Mouse (Mus musculus) midbrain, postnatal 0 days (tissue): Measurements from ENCODE around the gene Cbln1. TPM values are rescaled to one million over a fixed set of nuclear protein-coding genes. Genes with fewer than 3 reads are reported as not detected.

Experiments
- ATAC-seq: fragments of 200-750 bp; cut with Nextera tagmentation; 2 replicates; pipeline ENCODE4 v1.8.0; 2017; ENCODE audit warnings: moderate number of reproducible peaks, mild to moderate bottlenecking, moderate TSS enrichment, moderate library complexity; ENCODE audit not compliant: low FRiP score
- DNase-seq: peaks from one replicate; pipeline ENCODE4 v3.0.0-alpha.2; 2015; ENCODE audit warnings: low spot score
- H3K27ac ChIP-seq: fragments of 300-500 bp; sonication (generic); 2 replicates; pipeline ENCODE4 v1.5.1; 2014; ENCODE audit warnings: low read depth, mild to moderate bottlenecking, low read length, mixed read lengths
- H3K27me3 ChIP-seq: fragments of 300-500 bp; sonication (generic); 2 replicates; pipeline ENCODE4 v1.6.1; 2014; ENCODE audit warnings: low read length, control low read depth, mixed read lengths; ENCODE audit not compliant: insufficient read depth
- H3K36me3 ChIP-seq: fragments of 300-500 bp; sonication (generic); 2 replicates; pipeline ENCODE4 v1.6.1; 2014; ENCODE audit warnings: low read length, control low read depth, mixed read lengths; ENCODE audit not compliant: insufficient read depth
- H3K4me1 ChIP-seq: fragments of 300-500 bp; sonication (generic); 2 replicates; pipeline ENCODE4 v1.6.1; 2014; ENCODE audit warnings: mild to moderate bottlenecking, control low read depth, antibody characterized with exemption, low read length, mixed read lengths; ENCODE audit not compliant: insufficient read depth
- H3K4me2 ChIP-seq: fragments of 300-500 bp; sonication (generic); 2 replicates; pipeline ENCODE4 v1.6.1; 2014; ENCODE audit warnings: low read depth, mild to moderate bottlenecking, low read length, mixed read lengths; ENCODE audit not compliant: poor library complexity, severe bottlenecking
- H3K4me3 ChIP-seq: fragments of 300-500 bp; sonication (generic); 2 replicates; pipeline ENCODE4 v1.5.1; 2014; ENCODE audit warnings: low read depth, mild to moderate bottlenecking, low read length, moderate library complexity
- H3K9ac ChIP-seq: fragments of 300-500 bp; sonication (generic); replicated peaks from 2 replicates; pipeline ENCODE4 v1.6.1; 2014; ENCODE audit warnings: mild to moderate bottlenecking, low read length, moderate library complexity, mixed read lengths; ENCODE audit not compliant: poor library complexity, severe bottlenecking
- H3K9me3 ChIP-seq: fragments of 300-500 bp; sonication (generic); 2 replicates; pipeline ENCODE4 v1.6.1; 2016; ENCODE audit warnings: low read length, control low read depth
- CTCF ChIP-seq: IDR thresholded peaks from 2 replicates; pipeline ENCODE4 v1.5.1; 2016; ENCODE audit warnings: antibody characterized with exemption, mild to moderate bottlenecking
- WGBS: fragments of 180-500 bp; shearing (Covaris S2); extraction: QIAGEN DNeasy Blood & Tissue Kit; methylation state at CpG from one replicate; pipeline ENCODE4 v1.1.7; 2014; 5-methylcytosine and 5-hydroxymethylcytosine counted together
- polyA plus RNA-seq: library from polyadenylated mRNA; unstranded; fragments of >200 nt; fragmentation: Nextera tagmentation; extraction: Ambion mirVana; gene quantifications from 2 replicates; pipeline ENCODE4 v1.2.1, GENCODE M21; 2015
- total RNA-seq: library from RNA; depleted of rRNA; stranded (reverse); fragments of >200 nt; gene quantifications from 2 replicates; pipeline ENCODE4 v1.2.3, GENCODE M21; 2014

Cbln1 gene
- total and polyA plus RNA-seq, 2 experiments from 2014 or later: 24.0 to 77.3 TPM

- Histone ChIP-seq H3K4me1 (peaks cover 11% of the 10 kb centered on the region), H3K9me3 (no peaks in the 10 kb centered on the region), H3K27me3 (peaks cover 52% of the 10 kb centered on the region), H3K36me3 (no peaks in the 10 kb centered on the region), H3K4me3 (peak overlapping the region; percentile 58), H3K4me2 (peak overlapping the region; percentile 91), H3K27ac (no peak overlapping the region), H3K9ac (no peak overlapping the region)
- TF ChIP-seq CTCF: no peak
- no peak for ATAC-seq
- 0% methylated on average over 30 of the region's 30 CpGs for WGBS
- DNase-seq: no peak
Observed at GRCm38 (mm10) chr8:87473314-87473713, 905 bp upstream of the Cbln1 start.

DNA sequence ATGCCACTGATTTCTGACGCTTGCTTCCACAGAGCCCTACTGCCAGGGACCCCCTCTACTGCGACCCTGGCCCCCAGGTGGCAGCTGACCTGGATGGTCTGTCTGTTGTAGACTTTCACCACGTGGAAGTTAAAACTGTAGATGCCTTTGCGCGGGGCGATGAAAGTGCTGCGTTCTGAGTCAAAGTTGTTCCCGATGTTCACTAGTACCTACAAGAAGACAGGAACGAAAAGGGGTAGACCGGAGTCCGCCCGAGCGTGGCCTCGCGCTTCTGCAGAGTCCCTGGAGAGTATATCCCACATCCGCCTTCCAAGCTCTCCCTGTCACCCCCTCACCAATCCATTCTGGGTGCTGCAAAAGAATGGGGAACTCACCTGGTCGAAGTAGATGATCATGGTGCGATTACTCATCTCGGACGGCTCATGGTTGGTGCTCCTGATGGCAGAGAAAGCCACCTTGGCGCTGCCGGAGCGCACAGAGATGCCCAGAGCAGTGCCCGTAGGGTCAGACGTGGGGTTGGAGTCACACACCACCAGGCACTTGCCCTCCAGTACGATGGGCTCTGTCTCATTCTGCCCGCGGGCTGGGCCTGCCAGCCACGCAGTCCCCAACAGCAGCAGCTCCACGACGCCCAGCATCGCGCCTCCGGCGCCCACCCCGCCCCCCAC, 672 bp downstream of the Cbln1 start:
- ATAC-seq: peak; percentile 17; the same call in 1 of the 2 replicates
- 0 out of 2 replicates have a peak overlapping the region, but pooled peaks have one; percentile 47 for H3K27ac ChIP-seq
- WGBS: under 1% methylated on average over 35 of the region's 36 CpGs

DNA sequence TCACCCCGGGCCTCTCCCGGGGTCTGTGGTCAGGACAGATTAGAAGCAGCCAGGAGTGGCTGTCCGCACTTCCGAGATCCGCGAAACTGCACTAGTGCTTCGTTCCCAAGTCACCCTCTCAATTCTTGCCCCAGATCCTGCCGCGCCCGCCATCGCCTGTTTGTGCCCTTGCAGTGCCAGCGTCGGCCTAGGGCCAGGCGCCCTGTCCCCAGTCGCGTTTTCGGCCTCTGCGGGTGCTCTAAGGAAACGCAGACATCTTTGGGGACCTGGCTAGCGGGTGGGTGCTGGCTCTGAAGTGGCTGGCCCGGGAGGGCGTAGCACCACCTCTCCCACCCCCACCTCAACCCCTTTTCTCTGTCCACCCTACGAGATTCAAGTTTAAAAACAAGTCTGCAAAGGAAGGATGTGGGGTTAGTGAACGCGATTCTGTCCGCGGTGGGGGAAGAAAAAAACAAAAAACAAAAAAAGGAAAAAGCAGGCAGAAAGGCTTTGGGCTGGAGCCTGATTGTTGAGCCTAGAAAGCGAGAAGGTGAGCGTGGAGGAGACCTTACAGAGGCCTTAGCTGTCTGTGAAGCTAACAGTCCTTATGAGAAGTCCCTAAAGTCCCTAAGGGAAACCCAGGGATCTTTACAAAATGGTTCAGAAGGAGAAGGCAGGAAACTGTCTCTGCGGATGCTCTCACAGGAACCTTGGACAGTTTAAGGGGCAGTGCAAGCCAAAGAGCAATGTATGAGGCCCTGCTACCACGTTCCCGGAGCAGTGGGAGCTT, 1.4 kb downstream of the Cbln1 start:
- H3K4me2 ChIP-seq: peak overlapping the region; percentile 91
- ATAC-seq: no peak
- H3K9ac ChIP-seq: peak overlapping the region; percentile 57; the same call in 1 of the 2 replicates
- H3K4me1 ChIP-seq: peaks cover 11% of the 10 kb centered on the region
- DNase-seq: no peak
- no peaks in the 10 kb centered on the region for H3K36me3 ChIP-seq
- no peak for TF ChIP-seq CTCF
- WGBS: 1% methylated on average over 32 of the region's 32 CpGs
- no peaks in the 10 kb centered on the region for H3K9me3 ChIP-seq
- H3K27ac ChIP-seq: no peak overlapping the region; the same call in 1 of the 2 replicates
- H3K4me3 ChIP-seq: peak overlapping the region; percentile 58
- peaks cover 72% of the 10 kb centered on the region for H3K27me3 ChIP-seq

More for the DNA sequence above, 672 bp downstream of the Cbln1 start:
- no peak for TF ChIP-seq CTCF
- Histone ChIP-seq H3K4me1 (peaks cover 11% of the 10 kb centered on the region), H3K36me3 (no peaks in the 10 kb centered on the region), H3K27me3 (peaks cover 65% of the 10 kb centered on the region), H3K9me3 (no peaks in the 10 kb centered on the region), H3K4me3 (peak overlapping the region; percentile 58), H3K9ac (peak overlapping the region; percentile 57), H3K4me2 (peak overlapping the region; percentile 91)
- DNase-seq: peak; percentile 21

GRCm38 (mm10) chr8:87469931-87470833, 2.2 kb downstream of the Cbln1 start:
- Histone ChIP-seq H3K4me1 (peaks cover 11% of the 10 kb centered on the region), H3K4me3 (peak overlapping the region; percentile 58), H3K36me3 (no peaks in the 10 kb centered on the region), H3K4me2 (peak overlapping the region; percentile 91), H3K9me3 (no peaks in the 10 kb centered on the region), H3K27me3 (peaks cover 70% of the 10 kb centered on the region), H3K27ac (no peak overlapping the region), H3K9ac (0 out of 2 replicates have a peak overlapping the region, but pooled peaks have one; percentile 1)
- peak; percentile 42 for DNase-seq
- 3% methylated on average over 59 of the region's 59 CpGs for WGBS
- ATAC-seq: no peak
- no peak for TF ChIP-seq CTCF

DNA sequence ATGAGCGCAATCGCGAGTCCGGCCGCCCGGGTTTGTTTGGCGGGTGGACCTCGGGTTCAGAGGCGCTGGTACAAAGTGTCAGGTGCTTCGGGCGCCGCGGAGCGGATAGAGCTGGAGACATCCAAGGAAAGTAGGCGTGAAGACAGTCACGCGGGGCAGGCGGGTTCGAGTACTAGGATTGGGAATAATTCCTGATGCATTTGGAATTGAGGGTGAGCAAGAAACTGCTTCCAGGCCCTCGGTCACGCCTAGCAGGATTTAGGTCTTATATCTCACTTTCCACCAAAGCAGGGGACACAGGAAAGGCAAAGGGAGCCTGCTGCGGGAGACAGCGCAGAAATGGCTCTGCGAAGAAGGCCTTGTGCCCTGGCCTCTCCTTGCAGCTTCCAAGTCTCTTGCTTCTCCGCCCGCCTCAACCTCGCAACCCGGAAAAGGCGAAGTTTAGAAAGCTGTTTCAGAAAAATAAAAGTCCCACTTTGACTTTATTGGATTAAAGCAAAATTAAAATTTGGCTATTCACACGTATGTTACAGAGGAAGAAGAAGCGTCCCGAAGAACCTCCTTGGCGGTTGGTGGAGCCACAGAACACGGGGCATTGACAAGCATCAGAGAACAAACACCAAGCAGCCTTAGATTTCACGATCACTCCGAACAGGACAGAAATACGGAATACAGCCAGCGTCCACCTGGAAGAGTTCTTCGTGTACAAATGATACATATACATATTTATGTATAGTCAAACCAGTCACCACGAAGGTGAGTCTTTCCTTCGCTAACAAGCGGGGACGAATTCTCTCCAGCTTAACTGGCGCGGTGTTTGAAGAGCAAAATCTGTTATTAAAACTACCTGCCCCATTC, 3.2 kb downstream of the Cbln1 start:
- no peak overlapping the region for H3K9ac ChIP-seq
- peaks cover 72% of the 10 kb centered on the region for H3K27me3 ChIP-seq
- H3K36me3 ChIP-seq: no peaks in the 10 kb centered on the region
- H3K4me3 ChIP-seq: peak overlapping the region; percentile 58; the same call in 1 of the 2 replicates
- H3K27ac ChIP-seq: no peak overlapping the region
- H3K4me2 ChIP-seq: peak overlapping the region; percentile 91
- peaks cover 11% of the 10 kb centered on the region for H3K4me1 ChIP-seq
- WGBS: 12% methylated on average over 45 of the region's 45 CpGs
- H3K9me3 ChIP-seq: no peaks in the 10 kb centered on the region
- no peak for TF ChIP-seq CTCF
- DNase-seq (no peak), ATAC-seq (no peak)
